Mouse (Mus musculus) kidney, adult 2 months (tissue): ENCODE data around the gene Slc25a30. TPM values are rescaled to one million over a fixed set of nuclear protein-coding genes. Genes with fewer than 3 reads are reported as not detected.
A peak's percentile ranks its signal among the peaks of the same experiment; 100 is the strongest.
"Not testable (repeated sequence)": the region's sequence is repeated elsewhere in the genome, so short reads cannot be mapped to it uniquely, and the experiment has no call there.

Experiments
- DNase-seq: peaks from one replicate; pipeline ENCODE4 v3.0.0; 2021
- H3K27ac ChIP-seq: fragments of 200-500 bp; 2 replicates; pipeline ENCODE4 v1.5.1; 2012; ENCODE audit warnings: low read depth, low read length, control low read depth, inconsistent platforms; ENCODE audit not compliant: insufficient read depth
- H3K27me3 ChIP-seq: fragments of 200-500 bp; replicated peaks from 2 replicates; pipeline ENCODE4 v1.6.1; 2012; ENCODE audit warnings: mild to moderate bottlenecking, moderate library complexity, low read length, inconsistent platforms; ENCODE audit not compliant: control insufficient read depth, insufficient read depth
- H3K36me3 ChIP-seq: fragments of 200-500 bp; 2 replicates; pipeline ENCODE4 v1.6.1; 2012; ENCODE audit warnings: mild to moderate bottlenecking, moderate library complexity, low read length, inconsistent platforms; ENCODE audit not compliant: control insufficient read depth, insufficient read depth
- H3K4me1 ChIP-seq: fragments of 200-500 bp; 2 replicates; pipeline ENCODE4 v1.6.1; 2011; ENCODE audit warnings: low read length; ENCODE audit not compliant: control insufficient read depth, insufficient read depth
- H3K4me3 ChIP-seq: fragments of 200-500 bp; 2 replicates; pipeline ENCODE4 v1.5.1; 2011; ENCODE audit warnings: mild to moderate bottlenecking, low read depth, low read length, control low read depth; ENCODE audit not compliant: insufficient read depth
- CTCF ChIP-seq: fragments of 200-500 bp; conservative IDR thresholded peaks from 2 replicates; pipeline ENCODE4 v1.5.1; 2011; ENCODE audit warnings: low read depth, mild to moderate bottlenecking, control low read depth, low read length, moderate library complexity, mixed read lengths; ENCODE audit not compliant: insufficient read depth, insufficient read length
- POLR2A ChIP-seq: fragments of 200-500 bp; IDR thresholded peaks from one replicate; pipeline ENCODE4 v1.6.1; 2011; ENCODE audit warnings: low read depth, low read length, control low read depth
- WGBS: fragments of 180-500 bp; shearing (Covaris S2); methylation state at CpG from one replicate; pipeline ENCODE4 v1.1.7; 2018; 5-methylcytosine and 5-hydroxymethylcytosine counted together
- polyA plus RNA-seq: library from polyadenylated mRNA; depleted of rRNA; stranded (reverse); fragments of >200 nt; gene quantifications from 2 replicates; pipeline ENCODE4 v1.2.3, GENCODE M21; 2012

Slc25a30 gene
- polyA plus RNA-seq, 1 experiment: 29.6 TPM

DNA sequence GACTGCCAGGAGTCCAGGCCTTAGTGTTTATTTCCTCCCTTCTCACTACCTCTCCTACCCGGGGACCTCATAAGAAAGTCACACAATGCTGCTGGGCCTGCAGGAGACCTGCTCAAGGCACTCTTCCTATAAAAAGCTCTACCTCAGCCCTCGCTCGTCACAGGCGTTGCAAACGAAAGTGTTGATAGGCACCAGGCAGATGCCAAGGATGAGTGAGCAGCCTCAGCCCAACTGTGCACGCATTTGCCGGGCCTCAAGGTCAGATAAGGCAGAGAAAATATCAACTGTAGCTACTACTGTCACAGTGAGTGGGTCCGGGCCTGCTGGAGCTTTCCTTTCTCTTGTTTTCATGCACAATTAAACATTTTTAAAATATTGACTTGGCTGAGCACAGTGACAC, 13.4 kb downstream of the Slc25a30 start:
- no peaks in the 10 kb centered on the region for H3K27me3 ChIP-seq
- 43% methylated on average over 8 of the region's 8 CpGs for WGBS
- H3K27ac ChIP-seq: peak overlapping the region; percentile 46
- no peak overlapping the region for H3K4me3 ChIP-seq
- peaks cover 54% of the 10 kb centered on the region for H3K4me1 ChIP-seq
- no peak for DNase-seq
- TF ChIP-seq POLR2A (no peak), CTCF (no peak)
- H3K36me3 ChIP-seq: peaks cover 10% of the 10 kb centered on the region

DNA sequence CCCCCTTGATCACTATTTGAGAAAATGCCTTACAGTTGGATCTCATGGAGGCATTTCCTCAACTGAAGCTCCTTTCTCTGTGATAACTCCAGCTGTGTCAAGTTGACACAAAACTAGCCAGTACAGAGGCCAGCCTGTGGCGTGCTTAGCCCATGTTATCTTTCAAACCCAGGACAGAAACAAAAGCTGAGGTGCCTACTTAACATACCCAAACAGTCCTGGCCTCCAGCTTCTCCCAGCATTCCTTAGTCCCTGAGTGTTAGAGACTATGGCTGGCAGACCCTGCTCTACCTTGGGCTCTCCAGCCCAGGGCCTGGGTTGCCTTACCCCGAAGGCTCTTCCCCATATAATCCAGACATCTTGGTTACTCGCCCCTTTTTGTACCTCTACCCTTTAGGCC, 14.4 kb downstream of the Slc25a30 start:
- Histone ChIP-seq H3K4me1 (peaks cover 46% of the 10 kb centered on the region), H3K36me3 (peaks cover 10% of the 10 kb centered on the region), H3K27ac (peak overlapping the region; percentile 25; the same call in 1 of the 2 replicates)
- not testable (repeated sequence) for H3K4me3 ChIP-seq, DNase-seq, H3K27me3 ChIP-seq
- 66% methylated on average over 3 of the region's 3 CpGs for WGBS

GRCm38 (mm10) chr14:75771101-75771501, 15.7 kb downstream of the Slc25a30 start:
- Histone ChIP-seq H3K4me1 (peaks cover 34% of the 10 kb centered on the region), H3K36me3 (peaks cover 13% of the 10 kb centered on the region), H3K27me3 (no peaks in the 10 kb centered on the region), H3K27ac (peak overlapping the region; percentile 54), H3K4me3 (no peak overlapping the region)
- no peak for TF ChIP-seq CTCF
- TF ChIP-seq POLR2A: no peak
- 48% methylated on average over 8 of the region's 8 CpGs for WGBS
- peak; percentile 80 for DNase-seq

- Histone ChIP-seq H3K36me3 (peaks cover 13% of the 10 kb centered on the region), H3K27me3 (no peaks in the 10 kb centered on the region), H3K4me1 (peaks cover 26% of the 10 kb centered on the region), H3K27ac (no peak overlapping the region), H3K4me3 (no peak overlapping the region)
- no peak for TF ChIP-seq CTCF
- no peak for TF ChIP-seq POLR2A
- no peak for DNase-seq
- WGBS: 66% methylated on average over 9 of the region's 9 CpGs
These were observed 17.5 kb downstream of the Slc25a30 start for GRCm38 (mm10) chr14:75769334-75769733.

DNA sequence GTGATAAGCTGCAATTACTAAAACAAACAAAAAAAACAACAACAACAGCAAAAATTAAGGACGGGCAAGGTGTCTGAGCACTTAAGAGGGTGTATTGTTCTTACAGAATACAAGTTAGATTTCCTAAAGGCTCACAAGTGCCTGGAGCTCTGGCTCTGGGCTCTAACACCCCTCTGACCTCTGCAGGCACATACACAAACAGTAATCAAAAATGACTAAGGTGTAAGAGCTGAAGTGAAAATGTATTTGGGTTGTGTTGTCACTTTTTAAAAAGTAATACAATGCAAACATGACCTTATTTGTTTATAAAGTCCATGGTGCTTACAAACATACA, 18.6 kb downstream of the Slc25a30 start:
- H3K4me1 ChIP-seq: peaks cover 15% of the 10 kb centered on the region
- H3K4me3 ChIP-seq: no peak overlapping the region
- H3K36me3 ChIP-seq: peaks cover 12% of the 10 kb centered on the region
- DNase-seq: no peak
- WGBS: 9% methylated on average over 1 of the region's 1 CpGs
- H3K27me3 ChIP-seq: no peaks in the 10 kb centered on the region
- TF ChIP-seq POLR2A (no peak), CTCF (no peak)
- no peak overlapping the region for H3K27ac ChIP-seq

DNA sequence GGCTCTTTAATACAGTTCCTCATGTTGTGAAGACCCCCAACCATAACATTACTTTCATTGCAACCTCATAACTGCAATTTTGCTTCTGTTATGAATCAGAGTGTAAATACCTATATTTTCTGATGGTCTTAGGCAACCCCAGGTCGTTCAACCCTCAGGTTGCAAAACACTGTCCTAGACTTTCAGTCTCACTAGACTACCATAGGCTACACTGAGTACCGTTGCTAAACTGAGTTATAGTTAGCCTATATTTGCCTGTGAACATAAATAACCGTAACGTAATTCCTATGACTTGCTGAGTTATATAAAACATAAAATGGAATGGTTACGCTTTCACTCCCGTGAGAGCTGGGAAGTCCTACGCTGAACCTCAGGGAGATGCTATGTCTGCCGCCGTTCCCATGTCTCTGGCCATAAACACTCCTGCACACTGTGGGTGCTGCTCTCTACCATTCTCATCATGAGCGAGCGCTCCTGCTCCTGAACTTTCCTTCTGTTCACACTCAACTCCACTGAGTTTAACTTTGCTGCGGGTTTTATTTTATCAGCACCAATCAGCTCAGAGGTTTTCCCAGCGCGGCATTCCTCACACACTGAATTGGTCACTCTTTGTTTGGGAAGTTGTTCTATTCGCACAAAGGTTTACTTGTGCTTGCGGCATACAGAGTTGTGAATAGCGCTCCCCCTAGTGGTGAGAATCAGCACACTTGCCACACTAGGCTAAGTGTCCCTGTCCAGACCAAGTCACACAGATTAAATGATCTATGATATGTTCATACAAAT, 19.2 kb downstream of the Slc25a30 start:
- WGBS: 50% methylated on average over 17 of the region's 17 CpGs
- peak; percentile 82 for DNase-seq
- no peak overlapping the region for H3K27ac ChIP-seq
- H3K27me3 ChIP-seq: no peaks in the 10 kb centered on the region
- peaks cover 10% of the 10 kb centered on the region for H3K4me1 ChIP-seq
- H3K4me3 ChIP-seq: no peak overlapping the region
- H3K36me3 ChIP-seq: peaks cover 12% of the 10 kb centered on the region
- TF ChIP-seq CTCF (peak; percentile 88), POLR2A (no peak)

DNA sequence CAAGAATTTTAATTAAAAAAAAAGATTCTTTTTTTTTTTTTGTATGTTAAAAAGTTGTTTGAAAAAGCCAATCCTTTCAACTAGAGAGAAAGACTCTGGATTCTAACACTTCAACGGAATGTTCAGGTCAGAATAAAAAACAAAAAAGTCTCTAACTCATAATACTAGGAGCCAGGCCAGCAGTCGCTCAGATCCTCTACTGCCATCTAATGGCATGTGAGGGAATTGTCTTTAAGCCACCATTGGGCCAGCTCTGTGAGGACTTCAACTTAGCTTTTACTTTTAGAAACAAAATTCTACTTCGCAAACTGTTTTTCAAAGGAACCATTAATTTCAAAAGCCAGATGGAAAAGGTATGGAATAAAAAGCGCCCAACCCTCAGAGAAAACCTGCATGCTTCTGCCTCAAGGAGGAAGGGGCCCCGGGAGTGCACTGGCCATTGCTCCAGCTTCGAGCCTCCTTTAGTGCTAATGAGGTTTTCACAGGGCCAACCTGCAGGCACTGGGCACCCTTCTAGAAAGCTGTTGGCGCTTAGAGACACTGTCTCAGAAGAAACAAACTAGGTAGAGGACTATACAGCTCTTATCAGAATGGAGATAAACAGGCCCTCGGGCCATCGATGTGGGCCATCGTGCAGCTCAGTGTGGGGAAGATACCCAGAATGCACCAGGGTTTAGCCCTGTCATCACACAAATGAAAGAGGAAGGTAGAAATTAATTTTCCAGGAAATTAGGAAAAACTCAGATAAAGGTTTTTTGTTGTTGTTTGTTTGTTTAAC, 25.6 kb downstream of the Slc25a30 start:
- 60% methylated on average over 10 of the region's 10 CpGs for WGBS

More for the DNA sequence above, 25.6 kb downstream of the Slc25a30 start:
- TF ChIP-seq POLR2A (no peak), CTCF (peak; percentile 74)
- Histone ChIP-seq H3K27ac (no peak overlapping the region), H3K36me3 (peaks cover 7% of the 10 kb centered on the region; the same call in 1 of the 2 replicates), H3K4me1 (no peaks in the 10 kb centered on the region), H3K27me3 (no peaks in the 10 kb centered on the region), H3K4me3 (no peak overlapping the region)
- DNase-seq: peak; percentile 65
